Mouse (Mus musculus): ENCODE results near the gene Spns1. TPM values are rescaled to one million over a fixed set of nuclear protein-coding genes. Genes with fewer than 3 reads are reported as not detected.

The Spns1 gene
- total and polyA plus RNA-seq, 3 experiments, result 36.4 to 61.7 (median 42.6) TPM

GRCm38 (mm10) chr7:126359049-126359448, 18.2 kb downstream of the Spns1 start:
- H3K4me1 ChIP-seq (ENCODE audit: control insufficient read depth in 1 of 2, insufficient read depth in 2 of 2), result no peaks in the 10 kb centered on the region
- H3K4me3 ChIP-seq (replicated peaks in 1 of 3; ENCODE audit: low read depth in 2 of 3, low read length in 2 of 3, poor library complexity in 1 of 3), result no peak overlapping the region
- H3K36me3 ChIP-seq (replicated peaks in 1 of 2; ENCODE audit: control insufficient read depth in 1 of 2, insufficient read depth in 1 of 2, low read length in 1 of 2), result peaks cover 4 to 13% of the 10 kb centered on the region in 2 experiments
- H3K9me3 ChIP-seq (replicated peaks; ENCODE audit: low read length), result no peaks in the 10 kb centered on the region
- H3K79me2 ChIP-seq (replicated peaks; ENCODE audit: control insufficient read depth, extremely low read depth, insufficient read depth, poor library complexity, severe bottlenecking), result no peaks in the 10 kb centered on the region
- H3K9ac ChIP-seq (ENCODE audit: insufficient read depth, low read depth), result no peak overlapping the region
- no peak for DNase-seq (ENCODE audit: extremely low read depth)
- no peak for TF ChIP-seq CTCF (conservative IDR thresholded peaks at IDR 0.05 in 1 of 2, IDR thresholded peaks at IDR 0.05 in 1 of 2; ENCODE audit: low read depth in 2 of 2, low read length in 2 of 2)
- no peak for TF ChIP-seq KAT2A (IDR thresholded peaks at IDR 0.05; ENCODE audit: insufficient replicate concordance, low read length)
- TF ChIP-seq PAX5 (IDR thresholded peaks at IDR 0.05; ENCODE audit: low read length), result no peak
- no peak for TF ChIP-seq NELFE (IDR thresholded peaks at IDR 0.05; ENCODE audit: low read depth, low read length)
- TF ChIP-seq UBTF (IDR thresholded peaks at IDR 0.05; ENCODE audit: low read depth, low read length), result no peak
- no peak for TF ChIP-seq SMC3 (IDR thresholded peaks at IDR 0.05; ENCODE audit: low read depth, low read length)
- TF ChIP-seq RCOR1 (conservative IDR thresholded peaks at IDR 0.05; ENCODE audit: low read depth, low read length), result no peak
- TF ChIP-seq JUND (conservative IDR thresholded peaks at IDR 0.05; ENCODE audit: low read depth, low read length), result no peak
- TF ChIP-seq CHD1 (IDR thresholded peaks at IDR 0.05; ENCODE audit: low read depth, low read length), result no peak
- TF ChIP-seq TCF12 (IDR thresholded peaks at IDR 0.05; ENCODE audit: low read depth, low read length), result no peak
- TF ChIP-seq POLR2AphosphoS2 (IDR thresholded peaks at IDR 0.05; ENCODE audit: low read depth, low read length), result no peak
- H3K27ac ChIP-seq (ENCODE audit: insufficient read depth, low read depth), result no peak overlapping the region
- dilution Hi-C loops (cut with MboI; ENCODE audit: extremely low pct_ligation_motif_present, extremely low pct_unique_long_range_greater_than_20kb, low sequenced_read_pairs), result no loop called here
- no peaks in the 10 kb centered on the region for H3K27me3 ChIP-seq (replicated peaks)
- in situ Hi-C loops (cut with MboI; ENCODE audit: low pct_ligation_motif_present, low pct_unique_long_range_greater_than_20kb, low sequenced_read_pairs), result loop anchor here (25.0 kb wide), 1 partner anchor 97 kb away; the partner anchor contains the start of gene Sbk1
- H3K4me2 ChIP-seq (ENCODE audit: insufficient read depth, low read depth, poor library complexity, severe bottlenecking), result no peak overlapping the region

- dilution Hi-C loops (cut with MboI; ENCODE audit: extremely low pct_ligation_motif_present, extremely low pct_unique_long_range_greater_than_20kb, low sequenced_read_pairs) (no loop called here), in situ Hi-C loops (cut with MboI; ENCODE audit: low pct_ligation_motif_present, low pct_unique_long_range_greater_than_20kb, low sequenced_read_pairs) (loop anchor here (25.0 kb wide), 1 partner anchor 96 kb away; the partner anchor contains the start of gene Sbk1)
- Histone ChIP-seq H3K27ac (ENCODE audit: insufficient read depth, low read depth) (no peak overlapping the region), H3K79me2 (replicated peaks; ENCODE audit: control insufficient read depth, extremely low read depth, insufficient read depth, poor library complexity, severe bottlenecking) (no peaks in the 10 kb centered on the region), H3K4me1 (ENCODE audit: control insufficient read depth in 1 of 2, insufficient read depth in 2 of 2) (peaks cover 0 to 4% of the 10 kb centered on the region in 2 experiments; a peak in 2 of 4 replicates), H3K9ac (ENCODE audit: insufficient read depth, low read depth) (no peak overlapping the region), H3K36me3 (replicated peaks in 1 of 2; ENCODE audit: control insufficient read depth in 1 of 2, insufficient read depth in 1 of 2, low read length in 1 of 2) (peaks cover 0 to 8% of the 10 kb centered on the region in 2 experiments), H3K9me3 (replicated peaks; ENCODE audit: low read length) (no peaks in the 10 kb centered on the region), H3K4me3 (replicated peaks in 1 of 3; ENCODE audit: low read depth in 2 of 3, low read length in 2 of 3, poor library complexity in 1 of 3) (no peak overlapping the region), H3K4me2 (ENCODE audit: insufficient read depth, low read depth, poor library complexity, severe bottlenecking) (no peak overlapping the region), H3K27me3 (replicated peaks) (no peaks in the 10 kb centered on the region)
- TF ChIP-seq SMC3 (IDR thresholded peaks at IDR 0.05; ENCODE audit: low read depth, low read length), result no peak
- no peak for TF ChIP-seq ELF1 (IDR thresholded peaks at IDR 0.05; ENCODE audit: low read depth, low read length)
- TF ChIP-seq UBTF (IDR thresholded peaks at IDR 0.05; ENCODE audit: low read depth, low read length), result no peak
- no peak for TF ChIP-seq ZNF384 (IDR thresholded peaks at IDR 0.05; ENCODE audit: low read depth, low read length)
- no peak for TF ChIP-seq ZC3H11A (IDR thresholded peaks at IDR 0.05; ENCODE audit: low read depth, low read length)
- no peak for TF ChIP-seq TBP (conservative IDR thresholded peaks at IDR 0.05; ENCODE audit: low read depth, low read length)
- DNase-seq (ENCODE audit: extremely low read depth), result no peak
Measured at GRCm38 (mm10) chr7:126358413-126358812, 18.8 kb downstream of the Spns1 start.
